In the genomic region with DNA sequence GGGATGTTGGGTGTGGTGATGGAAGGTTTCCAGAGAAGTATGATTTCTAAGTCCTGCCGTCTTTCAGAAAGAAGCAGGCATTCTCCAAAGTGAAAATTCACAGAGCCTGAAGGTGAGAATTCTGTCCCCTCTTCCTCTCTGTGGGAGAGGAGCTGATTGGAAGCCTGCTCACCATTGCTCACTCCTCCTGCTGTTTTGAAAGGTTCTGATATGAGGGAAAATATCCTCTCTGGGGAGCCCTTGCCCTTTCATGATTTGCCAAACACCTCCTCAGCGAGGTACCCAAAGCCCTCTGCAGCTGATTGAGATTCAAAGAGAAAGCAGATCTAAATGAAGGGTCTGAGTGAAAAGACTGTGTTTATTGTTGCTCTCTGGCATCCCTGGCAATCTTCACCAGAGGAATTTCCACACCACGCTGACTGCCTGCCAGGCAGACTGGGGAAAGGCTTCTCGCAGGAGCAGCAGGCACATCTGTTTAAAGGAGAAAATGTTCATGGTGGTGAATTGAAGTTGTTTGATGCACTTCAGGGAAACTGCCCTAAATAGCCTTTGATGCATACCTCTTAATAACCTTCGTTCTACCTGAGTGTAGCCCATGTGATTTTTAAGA, we compare ENCODE assay signal across 22 mouse cellular contexts.
DNase-seq lines count a peak whose midpoint lies in the region; ATAC-seq and TF ChIP-seq lines count a peak whose summit lies in the region.
"Had no signal": no experiment of that assay in that cellular context is flagged by ENCODE, and none has a peak within 500 bp of the region (broad histone marks: within the 10 kb centered on the region; RNA-seq: fewer than 3 reads in every experiment).

No protein-coding gene starts in this region.

- no peak overlapping the region for H3K27ac ChIP-seq in embryonic facial prominence, embryonic 14.5 days (replicated peaks; ENCODE audit: low read depth, low read length)
- H3K27ac ChIP-seq in embryonic facial prominence, embryonic 10.5 days (replicated peaks) = no peak overlapping the region
- peak overlapping the region; percentile 2; the same call in 1 of the 2 replicates for H3K27ac ChIP-seq in left cerebral cortex, adult 2 months
- H3K27ac ChIP-seq: heart, adult 2 months; kidney, embryonic 15.5 days; limb, embryonic 15.5 days; neural tube, embryonic 15.5 days had no signal

- no peak overlapping the region for H3K4me3 ChIP-seq in embryonic facial prominence, embryonic 14.5 days (ENCODE audit: low read depth, low read length)
- no peak overlapping the region for H3K4me3 ChIP-seq in embryonic facial prominence, embryonic 10.5 days
- no peak overlapping the region for H3K4me3 ChIP-seq in left cerebral cortex, adult 2 months
- H3K4me3 ChIP-seq: erythroblast, embryonic 14.5 days; heart, adult 2 months; kidney, embryonic 15.5 days; limb, embryonic 15.5 days; megakaryocyte, embryonic 14.5 days; myocyte; neural tube, embryonic 15.5 days had no signal

- H3K27me3 ChIP-seq in embryonic facial prominence, embryonic 14.5 days (replicated peaks; ENCODE audit: control insufficient read depth, insufficient read depth, low read length) = no peaks in the 10 kb centered on the region
- no peaks in the 10 kb centered on the region for H3K27me3 ChIP-seq in embryonic facial prominence, embryonic 10.5 days (replicated peaks; ENCODE audit: low read depth, poor library complexity, severe bottlenecking)
- H3K27me3 ChIP-seq: kidney, embryonic 15.5 days; limb, embryonic 15.5 days; megakaryocyte, embryonic 14.5 days; neural tube, embryonic 15.5 days had no signal

- no peak overlapping the region for H3K4me2 ChIP-seq in embryonic facial prominence, embryonic 14.5 days (ENCODE audit: low read depth, low read length)
- H3K4me2 ChIP-seq: kidney, embryonic 15.5 days; limb, embryonic 15.5 days; neural tube, embryonic 15.5 days had no signal

- no peaks in the 10 kb centered on the region for H3K9me3 ChIP-seq in embryonic facial prominence, embryonic 14.5 days (ENCODE audit: control insufficient read depth, low read length)
- H3K9me3 ChIP-seq in embryonic facial prominence, embryonic 10.5 days = no peaks in the 10 kb centered on the region
- H3K9me3 ChIP-seq: kidney, embryonic 15.5 days; limb, embryonic 15.5 days; neural tube, embryonic 15.5 days had no signal

- intact Hi-C loops in left cerebral cortex, adult 2 months (cut with DNase I) = no loop called here

- H3K4me1 ChIP-seq in embryonic facial prominence, embryonic 14.5 days (ENCODE audit: control insufficient read depth, insufficient read depth, low read length) = peaks cover 6% of the 10 kb centered on the region; the same call in 1 of the 2 replicates
- H3K4me1 ChIP-seq in embryonic facial prominence, embryonic 10.5 days = peaks cover under 1% of the 10 kb centered on the region; the same call in 1 of the 2 replicates
- H3K4me1 ChIP-seq: kidney, embryonic 15.5 days; megakaryocyte, embryonic 14.5 days had no signal

- no peak for TF ChIP-seq CTCF in left cerebral cortex, adult 2 months (IDR thresholded peaks at IDR 0.05)

- peak; percentile 11 for DNase-seq in embryonic facial prominence, embryonic 14.5 days (ENCODE audit: low spot score)
- no peak for DNase-seq in embryonic facial prominence, embryonic 10.5 days (ENCODE audit: low spot score)
- DNase-seq in left cerebral cortex, adult 2 months (ENCODE audit: extremely low spot score in 1 of 2, low spot score in 2 of 2) = no peak
- DNase-seq in left cerebral cortex, adult 8-10 months (ENCODE audit: low spot score in 2 of 2) = no peak
- DNase-seq in right cerebral cortex, adult 18-20 months = peak; percentile 29
- DNase-seq in right cerebral cortex, postnatal 4 days = no peak
- no peak for DNase-seq in thymus, postnatal 14 days
- no peak for DNase-seq in kidney, adult 11 months
- DNase-seq: adrenal gland, adult 8-10 months; cerebellum, adult 11-12 months; cerebellum, postnatal 36 days; gastrocnemius, postnatal 10 days; heart, adult 2 months; layer of hippocampus, postnatal 36 days; lung, postnatal 10 days; retina, postnatal 1 day had no signal

- WGBS in embryonic facial prominence, embryonic 14.5 days = 31% methylated on average over 5 of the region's 5 CpGs
- WGBS in embryonic facial prominence, embryonic 10.5 days = 59% methylated on average over 5 of the region's 5 CpGs

- H3K36me3 ChIP-seq in embryonic facial prominence, embryonic 14.5 days (ENCODE audit: control insufficient read depth, insufficient read depth, low read length) = no peaks in the 10 kb centered on the region
- H3K36me3 ChIP-seq in embryonic facial prominence, embryonic 10.5 days (replicated peaks) = no peaks in the 10 kb centered on the region
- H3K36me3 ChIP-seq: kidney, embryonic 15.5 days; limb, embryonic 15.5 days; neural tube, embryonic 15.5 days had no signal

- no peak overlapping the region for H3K9ac ChIP-seq in embryonic facial prominence, embryonic 14.5 days (ENCODE audit: low read depth, low read length)
- H3K9ac ChIP-seq: kidney, embryonic 15.5 days; limb, embryonic 15.5 days; neural tube, embryonic 15.5 days had no signal

- ATAC-seq in embryonic facial prominence, embryonic 14.5 days (ENCODE audit: low read depth) = no peak

Comparison
In these comparisons a context has a peak if more than half of its experiments do, and no peak if none do; other contexts are left out.
1. DNase-seq: peak in embryonic facial prominence, embryonic 14.5 days (single experiment) and right cerebral cortex, adult 18-20 months (single experiment); none in embryonic facial prominence, embryonic 10.5 days (single experiment), left cerebral cortex, adult 2 months (0 of 2), left cerebral cortex, adult 8-10 months (0 of 2), right cerebral cortex, postnatal 4 days (single experiment), thymus, postnatal 14 days (single experiment) and kidney, adult 11 months (single experiment).